Comparison of ENCODE assay signal across 28 mouse cellular contexts in the genomic region with DNA sequence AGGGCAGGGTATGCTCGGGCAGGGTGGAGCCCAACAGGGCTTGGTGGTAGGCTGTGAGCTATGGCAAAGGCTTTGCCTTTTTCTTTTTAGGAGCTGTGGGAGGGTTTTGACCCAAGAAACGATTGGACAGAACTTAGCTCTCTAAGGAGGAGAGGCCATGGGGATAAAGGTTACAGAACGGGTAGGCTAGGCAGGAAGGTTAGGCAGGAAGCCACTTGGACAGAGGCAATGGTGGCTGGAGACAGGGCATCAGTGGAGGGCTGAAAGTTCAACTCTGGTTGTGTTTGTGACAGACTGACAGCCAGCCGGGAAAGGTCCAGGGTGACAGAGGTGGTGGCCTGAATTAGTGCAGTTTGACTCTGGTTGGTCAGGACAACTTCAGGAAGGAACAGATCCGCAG. TPM values are rescaled to one million over a fixed set of nuclear protein-coding genes. Genes with fewer than 3 reads are reported as not detected.
"Had no signal": no experiment of that assay in that cellular context is flagged by ENCODE, and none has a peak within 500 bp of the region (broad histone marks: within the 10 kb centered on the region; RNA-seq: fewer than 3 reads in every experiment).

No protein-coding gene starts in this region.

- H3K36me3 ChIP-seq: heart, embryonic 13.5 days; heart, embryonic 15.5 days; hindbrain, embryonic 13.5 days; hindbrain, embryonic 15.5 days; kidney, embryonic 15.5 days; limb, embryonic 10.5 days; limb, embryonic 12.5 days; liver, embryonic 13.5 days; liver, embryonic 15.5 days had no signal

- H3K9ac ChIP-seq: heart, embryonic 13.5 days; heart, embryonic 15.5 days; hindbrain, embryonic 13.5 days; hindbrain, embryonic 15.5 days; kidney, embryonic 15.5 days; limb, embryonic 12.5 days; liver, embryonic 13.5 days; liver, embryonic 15.5 days; liver, postnatal 0 days had no signal

- H3K4me2 ChIP-seq: heart, embryonic 11.5 days; heart, embryonic 13.5 days; heart, embryonic 15.5 days; hindbrain, embryonic 13.5 days; hindbrain, embryonic 15.5 days; kidney, embryonic 15.5 days; limb, embryonic 12.5 days; liver, embryonic 13.5 days; liver, embryonic 15.5 days had no signal

- ATAC-seq: hindbrain, postnatal 0 days; intestine, embryonic 16.5 days; liver, postnatal 0 days had no signal

- DNase-seq: gastrocnemius, postnatal 14 days; gastrocnemius, postnatal 36 days; heart, adult 11 months; heart, adult 2 months; heart, postnatal 14 days; heart, postnatal 36 days; kidney, adult 18-20 months; kidney, adult 9 months; kidney, postnatal 14 days; kidney, postnatal 36 days; layer of hippocampus, adult 9-11 months; layer of hippocampus, postnatal 36 days; liver; liver, embryonic 13.5 days; liver, postnatal 0 days had no signal

- H3K27ac ChIP-seq: heart, adult 2 months; heart, embryonic 13.5 days; heart, embryonic 15.5 days; hindbrain, embryonic 13.5 days; hindbrain, embryonic 15.5 days; hindbrain, postnatal 0 days; kidney, embryonic 15.5 days; kidney, postnatal 0 days; limb, embryonic 10.5 days; limb, embryonic 12.5 days; liver, embryonic 13.5 days; liver, embryonic 15.5 days had no signal

- H3K4me3 ChIP-seq: heart, adult 2 months; heart, embryonic 13.5 days; heart, embryonic 15.5 days; hindbrain, embryonic 13.5 days; hindbrain, embryonic 15.5 days; kidney, embryonic 15.5 days; limb, embryonic 10.5 days; limb, embryonic 12.5 days; liver, embryonic 13.5 days; liver, embryonic 15.5 days had no signal

- H3K9me3 ChIP-seq: heart, embryonic 13.5 days; heart, embryonic 15.5 days; hindbrain, embryonic 13.5 days; hindbrain, embryonic 15.5 days; kidney, embryonic 15.5 days; limb, embryonic 10.5 days; limb, embryonic 12.5 days; liver, embryonic 13.5 days; liver, embryonic 15.5 days had no signal

RNA-seq across cellular contexts. Expression of gene Slc7a10, which starts 3.5 kb away (rescaled TPM):
- total RNA-seq: hematopoietic stem cell, adult 5-6 weeks had no signal

RNA-seq across cellular contexts. Expression of gene Lrp3, which starts 25.6 kb away (rescaled TPM):
- total RNA-seq: hematopoietic stem cell, adult 5-6 weeks had no signal
